In the genomic region with DNA sequence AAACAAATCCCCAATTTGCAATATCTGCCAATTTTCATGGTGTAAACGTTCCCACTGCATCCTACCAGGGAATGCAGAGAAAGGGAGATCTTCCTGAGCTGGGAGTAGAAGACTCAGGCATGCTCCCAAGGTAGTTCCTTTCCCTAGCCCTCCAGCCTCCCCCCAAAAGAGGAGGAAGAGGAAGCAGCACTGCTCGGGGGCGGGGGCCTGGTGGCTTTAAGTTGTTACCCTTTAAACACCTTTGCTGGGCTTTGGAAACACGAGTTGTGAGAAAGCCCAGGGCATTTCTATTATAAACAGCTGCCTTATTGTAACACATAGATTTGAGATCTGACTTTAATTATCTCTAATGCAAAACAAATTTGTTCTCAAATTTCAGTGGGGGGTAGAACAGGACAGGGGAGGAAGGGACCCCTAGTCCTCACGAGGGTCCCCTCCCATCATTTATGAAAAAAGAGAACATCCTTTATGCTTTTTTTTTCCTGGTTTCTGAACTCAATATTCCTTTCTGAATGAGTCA, we compare ENCODE assay signal across 26 mouse cellular contexts.
A peak's percentile ranks its signal among the peaks of the same experiment; 100 is the strongest.
DNase-seq lines count a peak whose midpoint lies in the region; ATAC-seq and TF ChIP-seq lines count a peak whose summit lies in the region.
"Had no signal": no experiment of that assay in that cellular context is flagged by ENCODE, and none has a peak within 500 bp of the region (broad histone marks: within the 10 kb centered on the region; RNA-seq: fewer than 3 reads in every experiment).

No protein-coding gene starts in this region.

- H3K4me2 ChIP-seq in embryonic facial prominence, embryonic 14.5 days (ENCODE audit: low read depth, low read length): no peak overlapping the region
- no peak overlapping the region for H3K4me2 ChIP-seq in limb, embryonic 11.5 days (ENCODE audit: low read depth, severe bottlenecking)
- 0 out of 2 replicates have a peak overlapping the region, but pooled peaks have one; percentile 3 for H3K4me2 ChIP-seq in limb, embryonic 14.5 days (replicated peaks; ENCODE audit: low read depth, low read length, severe bottlenecking)
- no peak overlapping the region for H3K4me2 ChIP-seq in forebrain, embryonic 13.5 days
- H3K4me2 ChIP-seq: embryonic facial prominence, embryonic 13.5 days; heart, embryonic 13.5 days; hindbrain, embryonic 15.5 days had no signal

- TF ChIP-seq POLR2A in limb, embryonic 14.5 days (IDR thresholded peaks at IDR 0.05; ENCODE audit: borderline replicate concordance, extremely low read depth, insufficient read depth, insufficient read length): no peak
- no peak for TF ChIP-seq POLR2A in lung, adult 2 months (IDR thresholded peaks at IDR 0.05; ENCODE audit: borderline replicate concordance, extremely low read depth, low read depth, low read length)

- H3K9me3 ChIP-seq in embryonic facial prominence, embryonic 14.5 days (ENCODE audit: control insufficient read depth, low read length): no peaks in the 10 kb centered on the region
- H3K9me3 ChIP-seq in limb, embryonic 11.5 days (ENCODE audit: control insufficient read depth, low read length): no peaks in the 10 kb centered on the region
- no peaks in the 10 kb centered on the region for H3K9me3 ChIP-seq in limb, embryonic 14.5 days (ENCODE audit: control insufficient read depth, low read length)
- no peaks in the 10 kb centered on the region for H3K9me3 ChIP-seq in forebrain, embryonic 13.5 days (replicated peaks)
- H3K9me3 ChIP-seq: embryonic facial prominence, embryonic 13.5 days; forebrain, embryonic 10.5 days; heart, embryonic 13.5 days; hindbrain, embryonic 15.5 days had no signal

- no peaks in the 10 kb centered on the region for H3K36me3 ChIP-seq in embryonic facial prominence, embryonic 14.5 days (ENCODE audit: control insufficient read depth, insufficient read depth, low read length)
- H3K36me3 ChIP-seq in limb, embryonic 11.5 days (ENCODE audit: control insufficient read depth, insufficient read depth, low read length): no peaks in the 10 kb centered on the region
- no peaks in the 10 kb centered on the region for H3K36me3 ChIP-seq in limb, embryonic 14.5 days (ENCODE audit: control insufficient read depth, insufficient read depth, low read length)
- H3K36me3 ChIP-seq in forebrain, embryonic 13.5 days (ENCODE audit: poor library complexity, severe bottlenecking): no peaks in the 10 kb centered on the region
- H3K36me3 ChIP-seq: embryonic facial prominence, embryonic 13.5 days; forebrain, embryonic 10.5 days; heart, embryonic 13.5 days; hindbrain, embryonic 15.5 days had no signal

- no peak overlapping the region for H3K9ac ChIP-seq in embryonic facial prominence, embryonic 14.5 days (ENCODE audit: low read depth, low read length)
- H3K9ac ChIP-seq in limb, embryonic 11.5 days (ENCODE audit: low read length): no peak overlapping the region
- H3K9ac ChIP-seq in limb, embryonic 14.5 days (ENCODE audit: low read depth, low read length, severe bottlenecking): no peak overlapping the region
- no peak overlapping the region for H3K9ac ChIP-seq in forebrain, embryonic 13.5 days
- H3K9ac ChIP-seq: embryonic facial prominence, embryonic 13.5 days; forebrain, postnatal 0 days; heart, embryonic 13.5 days; hindbrain, embryonic 15.5 days had no signal

- H3K4me3 ChIP-seq in embryonic facial prominence, embryonic 14.5 days (ENCODE audit: low read depth, low read length): no peak overlapping the region
- no peak overlapping the region for H3K4me3 ChIP-seq in limb, embryonic 11.5 days (ENCODE audit: low read depth, low read length)
- no peak overlapping the region for H3K4me3 ChIP-seq in limb, embryonic 14.5 days (replicated peaks; ENCODE audit: low read length)
- H3K4me3 ChIP-seq in forebrain, embryonic 13.5 days: no peak overlapping the region
- H3K4me3 ChIP-seq in lung, adult 2 months (replicated peaks; ENCODE audit: extremely low read depth, low read depth, low read length): no peak overlapping the region
- H3K4me3 ChIP-seq: embryonic facial prominence, embryonic 13.5 days; forebrain, embryonic 10.5 days; heart, embryonic 13.5 days; hindbrain, embryonic 15.5 days had no signal

- peak; percentile 43 for DNase-seq in embryo, embryonic 11 days
- DNase-seq in embryo, embryonic 9.5 days (ENCODE audit: extremely low spot score): no peak
- peak; percentile 44 for DNase-seq in embryonic facial prominence, embryonic 14.5 days (ENCODE audit: low spot score)
- DNase-seq in limb, embryonic 11.5 days (ENCODE audit: low spot score): peak; percentile 60
- DNase-seq in limb, embryonic 14.5 days (ENCODE audit: low spot score): no peak
- DNase-seq in B cell, adult 2 months: no peak
- DNase-seq in lung, adult 2 months: no peak
- DNase-seq: adrenal gland, adult 2 months; adrenal gland, postnatal 14 days; cerebellum, adult 11 months; cerebellum, adult 2 months; cerebellum, adult 9-11 months; cerebellum, postnatal 25 days; forebrain, postnatal 0 days; gastrocnemius, postnatal 25 days; heart, adult 18-20 months; heart, postnatal 14 days; heart, postnatal 4 days had no signal

- no peak for TF ChIP-seq CTCF in lung, adult 2 months (IDR thresholded peaks at IDR 0.05; ENCODE audit: insufficient read depth, low read length)

- WGBS in embryonic facial prominence, embryonic 14.5 days: 9% methylated on average over 5 of the region's 5 CpGs
- WGBS in limb, embryonic 11.5 days: 14% methylated on average over 5 of the region's 5 CpGs
- WGBS in limb, embryonic 14.5 days: 11% methylated on average over 5 of the region's 5 CpGs
- WGBS in forebrain, embryonic 13.5 days: 62% methylated on average over 5 of the region's 5 CpGs
- 35% methylated on average over 5 of the region's 5 CpGs for WGBS in lung, adult 2 months

- H3K4me1 ChIP-seq in embryonic facial prominence, embryonic 14.5 days (ENCODE audit: control insufficient read depth, insufficient read depth, low read length): peaks cover 9% of the 10 kb centered on the region
- H3K4me1 ChIP-seq in limb, embryonic 11.5 days (ENCODE audit: control insufficient read depth, insufficient read depth, low read length): peaks cover 11% of the 10 kb centered on the region
- H3K4me1 ChIP-seq in limb, embryonic 14.5 days (ENCODE audit: control insufficient read depth, insufficient read depth, low read length): peaks cover 11% of the 10 kb centered on the region
- no peaks in the 10 kb centered on the region for H3K4me1 ChIP-seq in forebrain, embryonic 13.5 days
- no peaks in the 10 kb centered on the region for H3K4me1 ChIP-seq in lung, adult 2 months (ENCODE audit: control insufficient read depth, insufficient read depth, low read length)
- H3K4me1 ChIP-seq: heart, embryonic 13.5 days; hindbrain, embryonic 15.5 days had no signal

- ATAC-seq in embryonic facial prominence, embryonic 14.5 days (ENCODE audit: low read depth): no peak
- no peak for ATAC-seq in limb, embryonic 11.5 days (ENCODE audit: insufficient number of reproducible peaks, low FRiP score, low TSS enrichment, low read depth)
- ATAC-seq in limb, embryonic 14.5 days (ENCODE audit: low FRiP score, low read depth): peak; percentile 26; the same call in 1 of the 2 replicates
- ATAC-seq in forebrain, embryonic 13.5 days: no peak
- ATAC-seq: CD4-positive, CD25-positive, alpha-beta regulatory T cell, adult 4 months; forebrain, embryonic 14.5 days; forebrain, postnatal 0 days; intestine, postnatal 0 days had no signal

- H3K27me3 ChIP-seq in embryonic facial prominence, embryonic 14.5 days (replicated peaks; ENCODE audit: control insufficient read depth, insufficient read depth, low read length): no peaks in the 10 kb centered on the region
- no peaks in the 10 kb centered on the region for H3K27me3 ChIP-seq in limb, embryonic 11.5 days (ENCODE audit: control insufficient read depth, insufficient read depth, low read length)
- no peaks in the 10 kb centered on the region for H3K27me3 ChIP-seq in limb, embryonic 14.5 days (ENCODE audit: control insufficient read depth, insufficient read depth, low read length)
- H3K27me3 ChIP-seq in forebrain, embryonic 13.5 days: no peaks in the 10 kb centered on the region
- H3K27me3 ChIP-seq: hindbrain, embryonic 15.5 days had no signal

- no peak overlapping the region for H3K27ac ChIP-seq in embryonic facial prominence, embryonic 14.5 days (replicated peaks; ENCODE audit: low read depth, low read length)
- no peak overlapping the region for H3K27ac ChIP-seq in limb, embryonic 11.5 days (replicated peaks; ENCODE audit: low read depth, low read length)
- H3K27ac ChIP-seq in limb, embryonic 14.5 days (replicated peaks; ENCODE audit: low read depth, low read length): 0 out of 2 replicates have a peak overlapping the region, but pooled peaks have one; percentile 20
- no peak overlapping the region for H3K27ac ChIP-seq in forebrain, embryonic 13.5 days
- H3K27ac ChIP-seq: embryonic facial prominence, embryonic 13.5 days; forebrain, embryonic 10.5 days; heart, embryonic 13.5 days; hindbrain, embryonic 15.5 days had no signal

Comparison
In these comparisons a context has a peak if more than half of its experiments do, and no peak if none do; other contexts are left out.
1. DNase-seq: peak in embryo, embryonic 11 days (single experiment), embryonic facial prominence, embryonic 14.5 days (single experiment) and limb, embryonic 11.5 days (single experiment); none in embryo, embryonic 9.5 days (single experiment), limb, embryonic 14.5 days (single experiment), B cell, adult 2 months (0 of 2) and lung, adult 2 months (single experiment).